26 mouse cellular contexts compared by ENCODE assay signal in genomic region chr4:47300701-47301100, GRCm38 (mm10).
"Had no signal": no experiment of that assay in that cellular context is flagged by ENCODE, and none has a peak within 500 bp of the region (broad histone marks: within the 10 kb centered on the region; RNA-seq: fewer than 3 reads in every experiment).

No protein-coding gene starts in this region.

- H3K27me3 ChIP-seq: heart, embryonic 12.5 days; hindbrain, embryonic 13.5 days; hindbrain, embryonic 15.5 days; limb, embryonic 12.5 days; liver, embryonic 13.5 days; liver, embryonic 15.5 days had no signal

- ATAC-seq: hindbrain, postnatal 0 days; intestine, embryonic 16.5 days had no signal

- H3K4me2 ChIP-seq: heart, embryonic 12.5 days; hindbrain, embryonic 13.5 days; hindbrain, embryonic 15.5 days; limb, embryonic 12.5 days; liver, embryonic 11.5 days; liver, embryonic 13.5 days; liver, embryonic 15.5 days had no signal

- H3K9me3 ChIP-seq: hindbrain, embryonic 15.5 days; limb, embryonic 10.5 days; liver, embryonic 15.5 days had no signal

- DNase-seq: gastrocnemius, adult 2 months; gastrocnemius, postnatal 10 days; gastrocnemius, postnatal 25 days; heart, adult 18-20 months; heart, postnatal 10 days; heart, postnatal 4 days; kidney, adult 11 months; kidney, adult 8-10 months; kidney, postnatal 10 days; kidney, postnatal 25 days; kidney, postnatal 4 days; liver; liver, embryonic 13.5 days had no signal

- H3K9ac ChIP-seq: heart, embryonic 12.5 days; hindbrain, embryonic 13.5 days; hindbrain, embryonic 15.5 days; limb, embryonic 12.5 days; liver, embryonic 13.5 days; liver, embryonic 15.5 days had no signal

- H3K4me3 ChIP-seq: gastrocnemius, adult 2 months; heart, embryonic 10.5 days; heart, embryonic 12.5 days; hindbrain, embryonic 10.5 days; hindbrain, embryonic 13.5 days; hindbrain, embryonic 15.5 days; layer of hippocampus, adult 2 months; left cerebral cortex, adult 2 months; limb, embryonic 10.5 days; limb, embryonic 12.5 days; liver, embryonic 13.5 days; liver, embryonic 15.5 days had no signal

- H3K27ac ChIP-seq: gastrocnemius, adult 2 months; heart, embryonic 10.5 days; hindbrain, embryonic 10.5 days; hindbrain, embryonic 13.5 days; hindbrain, embryonic 15.5 days; hindbrain, postnatal 0 days; layer of hippocampus, adult 2 months; left cerebral cortex, adult 2 months; limb, embryonic 10.5 days; limb, embryonic 12.5 days; liver, embryonic 13.5 days; liver, embryonic 15.5 days had no signal

- H3K4me1 ChIP-seq: hindbrain, embryonic 13.5 days; hindbrain, embryonic 15.5 days; limb, embryonic 12.5 days had no signal

- H3K36me3 ChIP-seq: heart, embryonic 12.5 days; hindbrain, embryonic 10.5 days; hindbrain, embryonic 15.5 days; limb, embryonic 10.5 days; limb, embryonic 12.5 days; liver, embryonic 13.5 days; liver, embryonic 15.5 days had no signal
